Mouse (Mus musculus) intestine, embryonic 16.5 days (tissue): ENCODE data around the gene Lhcgr. TPM values are rescaled to one million over a fixed set of nuclear protein-coding genes. Genes with fewer than 3 reads are reported as not detected.

Experiments used
- ATAC-seq: fragments of 200-750 bp; cut with Nextera tagmentation; 2 replicates; pipeline ENCODE4 v1.8.0; 2017; ENCODE audit warnings: moderate TSS enrichment, moderate library complexity
- H3K27ac ChIP-seq: fragments of 300-500 bp; sonication (generic); 2 replicates; pipeline ENCODE4 v1.5.1; 2014; ENCODE audit warnings: mild to moderate bottlenecking, low read length
- H3K27me3 ChIP-seq: fragments of 300-500 bp; sonication (generic); replicated peaks from 2 replicates; pipeline ENCODE4 v1.6.1; 2014; ENCODE audit warnings: low read length, control low read depth, mixed read lengths; ENCODE audit not compliant: control insufficient read depth, insufficient read depth
- H3K36me3 ChIP-seq: fragments of 300-500 bp; sonication (generic); 2 replicates; pipeline ENCODE4 v1.6.1; 2014; ENCODE audit warnings: low read length, control low read depth; ENCODE audit not compliant: control insufficient read depth, insufficient read depth
- H3K4me1 ChIP-seq: fragments of 300-500 bp; sonication (generic); 2 replicates; pipeline ENCODE4 v1.6.1; 2014; ENCODE audit warnings: low read length, control low read depth, mixed read lengths; ENCODE audit not compliant: control insufficient read depth, insufficient read depth
- H3K4me2 ChIP-seq: fragments of 300-500 bp; sonication (generic); 2 replicates; pipeline ENCODE4 v1.6.1; 2014; ENCODE audit warnings: low read depth, low read length, control low read depth
- H3K4me3 ChIP-seq: fragments of 300-500 bp; sonication (generic); 2 replicates; pipeline ENCODE4 v1.5.1; 2014; ENCODE audit warnings: mild to moderate bottlenecking, low read length
- H3K9ac ChIP-seq: fragments of 300-500 bp; sonication (generic); 2 replicates; pipeline ENCODE4 v1.6.1; 2014; ENCODE audit warnings: low read depth, low read length
- H3K9me3 ChIP-seq: fragments of 300-500 bp; sonication (generic); 2 replicates; pipeline ENCODE4 v1.6.1; 2016; ENCODE audit warnings: low read length, control low read depth; ENCODE audit not compliant: control insufficient read depth
- WGBS: fragments of 180-500 bp; shearing (Covaris S2); extraction: QIAGEN DNeasy Blood & Tissue Kit; methylation state at CpG from one replicate; pipeline ENCODE4 v1.1.7; 2014; 5-methylcytosine and 5-hydroxymethylcytosine counted together
- polyA plus RNA-seq: library from polyadenylated mRNA; unstranded; fragments of >200 nt; fragmentation: Nextera tagmentation; extraction: Ambion mirVana; gene quantifications from 2 replicates; pipeline ENCODE4 v1.2.1, GENCODE M21; 2015

The Lhcgr gene
- polyA plus RNA-seq, 1 experiment from 2014 or later: 0.10 TPM

- no peaks in the 10 kb centered on the region for H3K27me3 ChIP-seq
- no peak overlapping the region for H3K27ac ChIP-seq
- no peak overlapping the region for H3K9ac ChIP-seq
- H3K4me2 ChIP-seq: no peak overlapping the region
- ATAC-seq: no peak
- H3K4me3 ChIP-seq: no peak overlapping the region
- H3K36me3 ChIP-seq: no peaks in the 10 kb centered on the region
- no peaks in the 10 kb centered on the region for H3K4me1 ChIP-seq
- WGBS: 90% methylated on average over 23 of the region's 23 CpGs
- H3K9me3 ChIP-seq: no peaks in the 10 kb centered on the region
These were observed 116.2 kb downstream of the Lhcgr start for GRCm38 (mm10) chr17:88675310-88676309.

GRCm38 (mm10) chr17:88670800-88671199, 121.0 kb downstream of the Lhcgr start:
- H3K27ac ChIP-seq: no peak overlapping the region
- no peaks in the 10 kb centered on the region for H3K9me3 ChIP-seq
- no peak for ATAC-seq
- H3K4me2 ChIP-seq: no peak overlapping the region
- H3K4me1 ChIP-seq: no peaks in the 10 kb centered on the region
- no peaks in the 10 kb centered on the region for H3K36me3 ChIP-seq
- no peak overlapping the region for H3K9ac ChIP-seq
- WGBS: 43% methylated on average over 4 of the region's 4 CpGs
- H3K27me3 ChIP-seq: no peaks in the 10 kb centered on the region
- H3K4me3 ChIP-seq: no peak overlapping the region

- H3K27me3 ChIP-seq: no peaks in the 10 kb centered on the region
- no peak overlapping the region for H3K4me2 ChIP-seq
- no peaks in the 10 kb centered on the region for H3K4me1 ChIP-seq
- WGBS: 75% methylated on average over 2 of the region's 2 CpGs
- H3K27ac ChIP-seq: no peak overlapping the region
- H3K36me3 ChIP-seq: no peaks in the 10 kb centered on the region
- no peaks in the 10 kb centered on the region for H3K9me3 ChIP-seq
- ATAC-seq: no peak
- no peak overlapping the region for H3K9ac ChIP-seq
- H3K4me3 ChIP-seq: no peak overlapping the region
These were observed 121.9 kb downstream of the Lhcgr start for GRCm38 (mm10) chr17:88669921-88670320.

GRCm38 (mm10) chr17:88668452-88668851, 123.3 kb downstream of the Lhcgr start, which contains the start of gene Gtf2a1l:
Gene Gtf2a1l (plus strand): TSS chr17:88668660.
- no peaks in the 10 kb centered on the region for H3K27me3 ChIP-seq
- H3K4me3 ChIP-seq: peak within 1 kb of the TSS; percentile 19; the same call in 1 of the 2 replicates
- H3K27ac ChIP-seq: no peak within 1 kb of the TSS
- 24% methylated on average over 21 of the region's 21 CpGs for WGBS
- peak within 1 kb of the TSS; percentile 51 for H3K4me2 ChIP-seq
- H3K9me3 ChIP-seq: no peaks in the 10 kb centered on the region
- no peaks in the 10 kb centered on the region for H3K4me1 ChIP-seq
- 0 out of 2 replicates have a peak within 1 kb of the TSS, but pooled peaks have one; percentile 14 for H3K9ac ChIP-seq
- ATAC-seq: peak; percentile 75
- H3K36me3 ChIP-seq: no peaks in the 10 kb centered on the region

Other genes with a start within 250 kb of the Lhcgr start
- 3.9 and 4.3 TPM in 2 replicates for gene Ston1, start 194.3 kb downstream of the Lhcgr start, polyA plus RNA-seq
- 0.11 and 0.22 TPM in 2 replicates for gene Gtf2a1l, start 123.3 kb downstream of the Lhcgr start, polyA plus RNA-seq